Mouse (Mus musculus): ENCODE data around the gene Iqschfp. TPM values are rescaled to one million over a fixed set of nuclear protein-coding genes. Genes with fewer than 3 reads are reported as not detected.

Gene Iqschfp
- polyA plus RNA-seq, 1 experiment, result not detected

DNA sequence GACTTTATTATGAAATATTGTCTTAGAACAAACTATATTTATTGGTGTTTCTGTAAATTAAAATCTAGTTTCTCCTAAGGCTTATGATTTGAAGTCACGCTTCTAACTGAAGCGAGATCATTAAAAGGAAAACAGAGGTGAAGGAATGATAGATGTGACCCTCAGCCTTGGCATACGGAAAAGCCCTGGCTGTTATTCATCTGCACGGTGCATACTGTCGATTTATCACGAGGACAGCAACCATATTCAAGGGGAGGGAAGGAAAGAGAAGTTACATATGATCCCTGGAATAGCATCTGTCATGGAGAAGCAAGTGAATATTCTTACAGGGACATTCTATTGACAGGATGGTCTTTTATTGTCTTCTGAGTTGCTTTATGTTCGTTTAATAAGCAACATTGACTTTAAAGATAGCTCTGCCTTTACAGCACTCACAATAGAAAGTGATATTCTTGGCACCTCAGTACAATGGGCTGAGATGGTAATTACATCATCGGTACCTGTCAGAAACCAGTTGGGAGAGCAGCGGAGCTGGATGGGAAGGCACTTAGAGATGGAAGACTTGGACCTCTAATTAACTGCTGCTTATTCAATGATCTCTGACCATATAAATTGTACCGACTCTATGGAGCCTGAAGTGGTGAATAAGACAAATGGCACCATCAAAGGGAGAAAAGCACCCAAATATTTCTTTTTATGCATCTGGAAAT is 38.5 kb downstream of the Iqschfp start:
- Histone ChIP-seq H3K36me3 (ENCODE audit: control insufficient read depth, insufficient read depth) (no peaks in the 10 kb centered on the region), H3K4me3 (ENCODE audit: insufficient read depth, poor library complexity, severe bottlenecking) (no peak overlapping the region), H3ac (ENCODE audit: control insufficient read depth, insufficient read length, low read depth) (no peak overlapping the region), H3K79me2 (ENCODE audit: control insufficient read depth, insufficient read depth) (no peaks in the 10 kb centered on the region), H3K79me3 (ENCODE audit: low read depth) (no peaks in the 10 kb centered on the region), H3K27me3 (ENCODE audit: control insufficient read depth, insufficient read depth, insufficient read length) (peaks cover 12% of the 10 kb centered on the region)
- TF ChIP-seq MYOD1 (IDR thresholded peaks at IDR 0.05; ENCODE audit: control insufficient read depth, insufficient read length, low read depth) (no peak), MYOG (IDR thresholded peaks at IDR 0.05; ENCODE audit: control insufficient read depth, extremely low read depth, insufficient read length) (no peak), USF1 (IDR thresholded peaks at IDR 0.05; ENCODE audit: low read depth) (no peak), FOSL1 (IDR thresholded peaks at IDR 0.05; ENCODE audit: insufficient read depth, low read length, poor library complexity, severe bottlenecking) (no peak), CEBPB (IDR thresholded peaks at IDR 0.05; ENCODE audit: low read depth) (no peak), MAX (IDR thresholded peaks at IDR 0.05) (no peak), CTCF (IDR thresholded peaks at IDR 0.05; ENCODE audit: control insufficient read depth, insufficient read depth, insufficient read length) (no peak)

DNA sequence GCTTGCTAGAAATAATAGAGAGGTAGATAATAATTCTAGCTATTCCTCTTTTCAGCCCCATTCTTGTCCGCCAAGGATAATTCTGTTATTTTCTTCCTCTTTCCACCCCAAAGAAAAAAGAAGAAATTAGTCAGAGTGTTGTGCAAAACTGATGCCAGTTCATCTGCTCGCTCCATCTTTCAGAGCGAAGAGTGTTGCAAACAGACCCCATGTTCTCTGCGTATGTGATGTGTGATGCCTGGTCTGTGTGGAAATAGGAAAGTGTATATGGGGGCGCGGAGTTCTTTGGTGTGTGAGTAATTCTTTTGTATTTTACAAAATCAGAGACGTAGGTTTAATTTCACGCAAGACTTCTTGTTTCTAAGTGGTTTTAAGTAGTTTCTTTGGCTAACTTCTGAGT is 39.1 kb downstream of the Iqschfp start:
- H3K79me3 ChIP-seq (ENCODE audit: low read depth), result no peaks in the 10 kb centered on the region
- no peaks in the 10 kb centered on the region for H3K79me2 ChIP-seq (ENCODE audit: control insufficient read depth, insufficient read depth)
- peaks cover 12% of the 10 kb centered on the region for H3K27me3 ChIP-seq (ENCODE audit: control insufficient read depth, insufficient read depth, insufficient read length)
- H3ac ChIP-seq (ENCODE audit: control insufficient read depth, insufficient read length, low read depth), result no peak overlapping the region
- no peak overlapping the region for H3K4me3 ChIP-seq (ENCODE audit: insufficient read depth, poor library complexity, severe bottlenecking)
- TF ChIP-seq USF1 (IDR thresholded peaks at IDR 0.05; ENCODE audit: low read depth), result no peak
- no peak for TF ChIP-seq CTCF (IDR thresholded peaks at IDR 0.05; ENCODE audit: control insufficient read depth, insufficient read depth, insufficient read length)
- no peak for TF ChIP-seq MYOD1 (IDR thresholded peaks at IDR 0.05; ENCODE audit: control insufficient read depth, insufficient read length, low read depth)
- no peak for TF ChIP-seq MYOG (IDR thresholded peaks at IDR 0.05; ENCODE audit: control insufficient read depth, extremely low read depth, insufficient read length)
- TF ChIP-seq FOSL1 (IDR thresholded peaks at IDR 0.05; ENCODE audit: insufficient read depth, low read length, poor library complexity, severe bottlenecking), result no peak
- TF ChIP-seq MAX (IDR thresholded peaks at IDR 0.05), result no peak
- no peak for TF ChIP-seq CEBPB (IDR thresholded peaks at IDR 0.05; ENCODE audit: low read depth)
- no peaks in the 10 kb centered on the region for H3K36me3 ChIP-seq (ENCODE audit: control insufficient read depth, insufficient read depth)

DNA sequence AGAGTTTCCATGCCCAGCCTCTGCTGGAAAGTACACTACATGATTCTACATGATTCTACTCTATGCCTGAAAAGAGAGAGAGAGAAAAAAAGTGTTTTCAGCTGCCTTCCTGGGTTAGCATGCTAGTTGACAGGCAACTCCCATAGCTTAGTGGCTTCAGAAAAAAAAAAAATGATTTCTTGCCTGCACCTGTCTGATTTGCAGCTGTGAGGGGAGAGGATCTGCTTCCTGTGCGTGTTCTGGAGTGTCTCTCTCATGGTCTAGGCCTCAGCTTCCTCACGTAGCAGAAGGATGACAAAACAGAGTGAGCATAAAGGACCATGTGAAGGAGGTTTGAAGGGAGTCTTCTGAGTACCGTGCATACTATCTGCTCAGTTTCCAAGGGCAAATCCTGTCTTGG is 39.9 kb downstream of the Iqschfp start:
- Histone ChIP-seq H3K36me3 (ENCODE audit: control insufficient read depth, insufficient read depth) (no peaks in the 10 kb centered on the region), H3ac (ENCODE audit: control insufficient read depth, insufficient read length, low read depth) (no peak overlapping the region), H3K4me3 (ENCODE audit: insufficient read depth, poor library complexity, severe bottlenecking) (no peak overlapping the region), H3K79me3 (ENCODE audit: low read depth) (no peaks in the 10 kb centered on the region), H3K27me3 (ENCODE audit: control insufficient read depth, insufficient read depth, insufficient read length) (peaks cover 12% of the 10 kb centered on the region), H3K79me2 (ENCODE audit: control insufficient read depth, insufficient read depth) (no peaks in the 10 kb centered on the region)
- no peak for TF ChIP-seq CTCF (IDR thresholded peaks at IDR 0.05; ENCODE audit: control insufficient read depth, insufficient read depth, insufficient read length)
- no peak for TF ChIP-seq MYOD1 (IDR thresholded peaks at IDR 0.05; ENCODE audit: control insufficient read depth, insufficient read length, low read depth)
- no peak for TF ChIP-seq USF1 (IDR thresholded peaks at IDR 0.05; ENCODE audit: low read depth)
- no peak for TF ChIP-seq FOSL1 (IDR thresholded peaks at IDR 0.05; ENCODE audit: insufficient read depth, low read length, poor library complexity, severe bottlenecking)
- no peak for TF ChIP-seq CEBPB (IDR thresholded peaks at IDR 0.05; ENCODE audit: low read depth)
- no peak for TF ChIP-seq MAX (IDR thresholded peaks at IDR 0.05)
- TF ChIP-seq MYOG (IDR thresholded peaks at IDR 0.05; ENCODE audit: control insufficient read depth, extremely low read depth, insufficient read length), result no peak

DNA sequence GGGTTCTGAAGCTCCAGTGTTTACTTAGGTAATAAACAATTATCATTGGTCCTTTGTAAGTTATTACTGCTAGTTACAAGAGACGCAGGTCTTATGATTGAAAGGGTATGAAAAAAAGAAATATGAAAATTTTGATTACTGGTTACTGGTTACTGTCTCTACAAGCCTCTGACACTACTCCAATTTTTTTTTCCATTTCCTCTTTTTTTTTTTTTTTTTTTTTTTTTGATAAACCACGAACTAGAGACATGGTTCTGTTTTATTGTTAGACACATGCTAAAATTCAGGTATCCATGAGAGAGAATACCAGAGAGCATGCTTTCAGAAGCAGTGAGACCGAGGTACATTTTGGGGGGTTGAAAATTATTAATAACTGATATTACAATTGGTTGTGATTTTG is 43.8 kb downstream of the Iqschfp start:
- peaks cover 3% of the 10 kb centered on the region for H3K27me3 ChIP-seq (ENCODE audit: control insufficient read depth, insufficient read depth, insufficient read length)
- H3K36me3 ChIP-seq (ENCODE audit: control insufficient read depth, insufficient read depth), result no peaks in the 10 kb centered on the region
- H3ac ChIP-seq (ENCODE audit: control insufficient read depth, insufficient read length, low read depth), result no peak overlapping the region
- no peak for TF ChIP-seq MAX (IDR thresholded peaks at IDR 0.05)
- no peak for TF ChIP-seq USF1 (IDR thresholded peaks at IDR 0.05; ENCODE audit: low read depth)
- no peak for TF ChIP-seq MYOG (IDR thresholded peaks at IDR 0.05; ENCODE audit: control insufficient read depth, extremely low read depth, insufficient read length)
- no peak for TF ChIP-seq FOSL1 (IDR thresholded peaks at IDR 0.05; ENCODE audit: insufficient read depth, low read length, poor library complexity, severe bottlenecking)
- TF ChIP-seq CEBPB (IDR thresholded peaks at IDR 0.05; ENCODE audit: low read depth), result no peak
- TF ChIP-seq MYOD1 (IDR thresholded peaks at IDR 0.05; ENCODE audit: control insufficient read depth, insufficient read length, low read depth), result no peak
- H3K4me3 ChIP-seq (ENCODE audit: insufficient read depth, poor library complexity, severe bottlenecking), result no peak overlapping the region
- H3K79me2 ChIP-seq (ENCODE audit: control insufficient read depth, insufficient read depth), result no peaks in the 10 kb centered on the region
- H3K79me3 ChIP-seq (ENCODE audit: low read depth), result no peaks in the 10 kb centered on the region

DNA sequence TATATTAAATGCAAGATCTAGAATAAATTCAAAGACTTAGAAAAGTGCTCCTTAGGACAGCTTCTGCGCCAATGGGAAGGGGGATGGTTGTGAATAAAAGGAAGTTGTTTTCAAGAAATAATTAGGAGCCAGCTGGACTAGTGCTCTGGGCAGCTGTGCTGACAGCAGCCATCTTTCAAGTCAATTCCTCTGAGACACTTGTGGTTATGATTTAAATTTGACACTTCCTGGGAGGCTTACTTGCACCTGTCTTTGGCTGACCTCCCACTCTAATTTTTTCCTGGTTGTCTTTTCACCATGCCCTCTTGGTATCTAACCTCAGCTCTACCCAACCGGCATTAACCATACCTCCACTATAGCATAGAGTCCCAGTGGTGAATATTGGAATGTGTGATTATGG is 55.0 kb downstream of the Iqschfp start:
- Histone ChIP-seq H3K4me3 (ENCODE audit: insufficient read depth, poor library complexity, severe bottlenecking) (no peak overlapping the region), H3K36me3 (ENCODE audit: control insufficient read depth, insufficient read depth) (no peaks in the 10 kb centered on the region), H3ac (ENCODE audit: control insufficient read depth, insufficient read length, low read depth) (no peak overlapping the region), H3K27me3 (ENCODE audit: control insufficient read depth, insufficient read depth, insufficient read length) (no peaks in the 10 kb centered on the region), H3K79me2 (ENCODE audit: control insufficient read depth, insufficient read depth) (no peaks in the 10 kb centered on the region), H3K79me3 (ENCODE audit: low read depth) (no peaks in the 10 kb centered on the region)
- TF ChIP-seq MYOG (IDR thresholded peaks at IDR 0.05; ENCODE audit: control insufficient read depth, extremely low read depth, insufficient read length) (no peak), MYOD1 (IDR thresholded peaks at IDR 0.05; ENCODE audit: control insufficient read depth, insufficient read length, low read depth) (peak; percentile 85)

DNA sequence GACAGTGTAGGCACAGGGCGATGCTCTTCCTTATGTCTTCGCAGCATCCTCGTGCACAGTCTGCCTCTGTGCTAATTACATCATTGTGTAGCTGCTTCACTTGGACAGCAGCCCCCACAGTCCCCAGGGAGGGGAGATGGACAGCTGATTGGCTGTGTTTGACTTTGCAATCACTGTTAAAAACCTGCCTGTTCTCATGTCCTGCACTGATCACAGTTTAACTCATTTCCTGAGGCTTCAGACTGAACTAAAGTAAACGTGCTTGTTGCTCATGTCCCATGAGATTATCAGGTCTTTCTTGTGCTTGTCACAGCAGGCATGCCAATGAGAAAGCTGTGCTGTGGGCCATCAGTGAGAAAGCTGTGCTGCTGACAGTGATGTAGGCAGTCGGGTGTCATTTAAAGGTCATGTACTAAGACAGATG is 60.5 kb downstream of the Iqschfp start:
- H3ac ChIP-seq (ENCODE audit: control insufficient read depth, insufficient read length, low read depth), result no peak overlapping the region
- H3K36me3 ChIP-seq (ENCODE audit: control insufficient read depth, insufficient read depth), result no peaks in the 10 kb centered on the region
- H3K79me3 ChIP-seq (ENCODE audit: low read depth), result no peaks in the 10 kb centered on the region
- H3K79me2 ChIP-seq (ENCODE audit: control insufficient read depth, insufficient read depth), result no peaks in the 10 kb centered on the region
- H3K4me3 ChIP-seq (ENCODE audit: insufficient read depth, poor library complexity, severe bottlenecking), result no peak overlapping the region
- TF ChIP-seq FOSL1 (IDR thresholded peaks at IDR 0.05; ENCODE audit: insufficient read depth, low read length, poor library complexity, severe bottlenecking) (no peak), MYOG (IDR thresholded peaks at IDR 0.05; ENCODE audit: control insufficient read depth, extremely low read depth, insufficient read length) (no peak), MYOD1 (IDR thresholded peaks at IDR 0.05; ENCODE audit: control insufficient read depth, insufficient read length, low read depth) (no peak), USF1 (IDR thresholded peaks at IDR 0.05; ENCODE audit: low read depth) (no peak), CTCF (IDR thresholded peaks at IDR 0.05; ENCODE audit: control insufficient read depth, insufficient read depth, insufficient read length) (no peak)
- no peaks in the 10 kb centered on the region for H3K27me3 ChIP-seq (ENCODE audit: control insufficient read depth, insufficient read depth, insufficient read length)

All from C2C12 (cell line).